Mouse (Mus musculus): ENCODE data around the gene Sbk2.

DNA sequence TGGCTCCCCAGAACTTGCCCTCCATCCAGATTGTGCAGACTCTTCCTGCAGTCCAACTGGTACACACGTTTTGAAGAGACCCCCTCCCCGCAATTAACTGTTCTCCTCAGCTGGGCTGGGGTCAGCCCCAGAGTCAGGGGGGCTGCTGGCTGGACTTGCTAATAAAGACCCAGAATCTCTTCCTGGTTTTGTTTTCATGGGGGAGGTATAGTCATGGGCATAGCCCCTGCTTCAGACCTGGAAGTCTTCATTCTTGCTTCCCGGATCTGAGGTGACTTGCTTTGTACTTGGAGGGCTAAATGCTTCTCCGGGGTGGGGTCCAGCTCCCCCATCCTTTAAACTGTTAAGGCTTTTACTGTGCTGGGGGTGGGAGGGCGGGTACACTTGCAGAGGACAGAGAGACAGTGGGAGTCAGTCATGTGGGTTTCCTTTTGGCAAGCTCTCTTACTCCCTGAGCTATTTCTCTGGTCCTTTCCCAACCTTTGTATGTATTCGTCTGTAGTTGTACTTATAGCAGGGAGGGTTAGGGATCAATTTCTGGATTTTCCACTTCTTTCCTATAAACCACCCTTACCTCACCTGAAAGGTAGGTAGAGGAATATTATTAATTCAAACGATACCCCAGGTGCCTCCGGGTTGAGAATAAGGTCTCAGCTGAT is 42.3 kb downstream of the Sbk2 start, which contains the start of gene Nat14:
- no peak for TF ChIP-seq POLR2A (IDR thresholded peaks at IDR 0.05; ENCODE audit: extremely low read depth, insufficient read depth, low read length)
- no peak for TF ChIP-seq CTCF (IDR thresholded peaks at IDR 0.05; ENCODE audit: low read depth, low read length)
